Mouse (Mus musculus) cerebellum, postnatal 10 days (tissue): ENCODE data around the gene Lmbrd2.
A peak's percentile ranks its signal among the peaks of the same experiment; 100 is the strongest.
"Not testable (repeated sequence)": the region's sequence is repeated elsewhere in the genome, so short reads cannot be mapped to it uniquely, and the experiment has no call there.

Experiments used
- DNase-seq, 2 experiments: peaks; one replicate each; pipeline ENCODE4 v3.0.0; 2021; ENCODE audit warnings: mixed read lengths in 2 of 2

Gene Lmbrd2

DNA sequence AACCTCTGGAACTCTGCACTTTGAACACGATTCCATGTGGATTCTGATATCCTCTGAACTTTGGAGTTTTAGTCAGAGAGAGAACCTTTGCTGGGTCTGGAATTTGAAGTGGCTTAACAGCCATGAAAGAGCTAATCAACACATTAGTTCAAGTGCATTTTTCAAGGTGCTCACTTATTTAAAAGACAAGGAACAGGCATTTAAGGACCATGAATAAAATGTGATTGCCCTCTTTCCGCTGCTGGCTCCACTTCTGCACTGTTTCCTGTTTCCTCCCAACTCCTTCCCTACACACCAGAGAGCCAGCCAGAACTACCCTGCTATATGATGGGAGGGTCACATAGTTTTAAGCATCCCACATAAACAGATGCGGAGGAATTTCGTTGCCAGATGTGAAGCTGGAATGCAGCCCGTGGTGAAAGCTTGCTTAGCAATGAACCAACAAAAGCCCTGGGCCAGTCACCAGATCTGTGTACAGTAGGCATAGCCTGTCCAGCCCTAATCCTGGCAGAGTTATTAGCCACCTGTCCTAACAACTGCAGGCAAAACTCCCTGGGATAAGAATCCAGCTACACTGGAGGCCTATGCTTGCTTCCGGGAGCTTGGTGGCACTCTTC is 5.4 kb upstream of the Lmbrd2 start:
- no peak for DNase-seq

DNA sequence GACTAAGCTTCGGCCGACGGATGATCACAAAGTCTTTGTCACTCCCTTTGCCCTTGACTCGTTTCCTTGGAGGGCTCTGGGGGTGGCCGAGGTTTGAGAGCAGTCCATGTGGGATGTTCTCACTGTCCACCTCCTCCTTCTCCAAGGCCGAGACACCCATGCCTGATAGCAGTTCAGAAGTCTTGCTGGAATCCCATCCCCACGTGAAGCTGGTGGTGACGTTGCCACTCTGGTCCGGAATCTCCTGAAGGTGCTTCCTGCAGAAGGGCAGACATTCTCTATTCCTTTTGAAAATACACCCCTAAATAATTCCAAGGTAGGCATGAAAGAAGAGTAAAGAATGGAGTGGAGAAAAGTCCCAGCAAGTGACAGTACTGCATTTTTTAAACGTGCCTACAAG is 903 bp upstream of the Lmbrd2 start:
- DNase-seq, result peak; percentile 22 to 28

DNA sequence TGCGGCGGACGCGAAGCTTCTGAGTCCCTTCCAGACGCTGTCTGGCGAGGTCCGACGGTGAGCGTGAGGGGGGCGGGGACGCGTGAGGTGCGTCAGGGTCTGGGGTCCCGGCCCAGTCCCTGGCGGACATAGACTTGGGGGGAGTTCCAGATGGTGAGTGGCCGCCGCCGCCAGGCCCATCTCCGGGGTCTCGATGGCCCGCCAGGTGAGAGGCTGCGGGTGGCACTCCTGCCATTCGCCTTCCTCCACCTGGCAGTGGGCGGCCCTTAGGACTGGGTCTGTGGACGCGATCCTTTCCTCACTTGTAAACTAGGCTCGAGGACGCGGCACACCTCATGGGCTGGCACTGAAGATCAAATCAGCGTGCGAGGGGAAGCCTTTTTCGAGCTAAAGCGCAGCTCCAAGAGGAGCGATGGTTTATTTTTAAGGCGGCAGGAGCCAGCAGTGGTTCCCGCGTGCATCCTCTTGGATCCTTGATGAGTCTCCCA is 378 bp downstream of the Lmbrd2 start:
- DNase-seq, result no peak

DNA sequence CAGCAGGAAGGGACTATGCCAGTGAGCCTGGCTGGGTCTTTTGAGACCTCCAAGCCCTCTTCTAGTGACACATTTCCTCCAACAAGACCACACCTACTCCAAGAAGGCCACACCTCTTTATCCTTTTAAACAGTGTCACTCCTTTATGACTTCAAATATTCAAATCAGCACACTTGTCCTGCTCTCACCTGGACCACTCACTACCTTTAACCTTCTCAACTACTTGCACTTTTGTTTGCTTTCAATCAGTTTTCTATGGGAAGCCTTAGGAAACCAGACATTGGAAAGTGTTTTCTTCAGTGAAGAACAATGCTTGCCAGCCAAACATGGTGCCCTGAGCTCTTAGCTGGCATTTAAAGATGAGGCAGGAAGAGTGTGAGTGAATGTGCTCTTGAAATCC is 15.0 kb downstream of the Lmbrd2 start, which contains the start of gene Skp2:
Gene Skp2 (minus strand): TSS at position 101 of the 400 bp plus-strand sequence.
- no peak for DNase-seq

DNA sequence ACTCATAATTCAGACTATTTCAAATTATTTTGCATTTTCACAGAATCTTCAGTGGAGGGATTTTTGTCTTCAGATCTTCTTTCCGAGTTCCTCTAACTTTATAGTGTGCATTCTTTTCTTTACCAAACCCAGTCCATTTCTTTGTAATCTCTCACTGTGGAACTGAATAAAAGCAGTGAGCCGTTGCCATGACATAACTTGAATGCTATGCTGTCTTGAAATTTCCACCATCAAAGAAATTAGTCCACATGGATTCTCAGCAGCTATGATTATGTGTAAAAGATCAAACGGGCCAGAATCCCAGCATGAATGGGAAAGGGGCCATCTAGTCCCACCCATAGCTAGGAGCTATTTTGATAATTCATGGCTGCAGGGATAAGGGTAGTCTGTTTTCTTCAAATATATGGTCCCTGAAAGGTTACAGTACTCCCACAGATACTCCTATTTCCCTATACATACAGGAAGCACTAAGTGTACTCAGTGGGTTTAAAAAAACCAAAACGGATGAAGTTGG is 22.3 kb downstream of the Lmbrd2 start:
- DNase-seq, result peak; percentile 55 to 57

DNA sequence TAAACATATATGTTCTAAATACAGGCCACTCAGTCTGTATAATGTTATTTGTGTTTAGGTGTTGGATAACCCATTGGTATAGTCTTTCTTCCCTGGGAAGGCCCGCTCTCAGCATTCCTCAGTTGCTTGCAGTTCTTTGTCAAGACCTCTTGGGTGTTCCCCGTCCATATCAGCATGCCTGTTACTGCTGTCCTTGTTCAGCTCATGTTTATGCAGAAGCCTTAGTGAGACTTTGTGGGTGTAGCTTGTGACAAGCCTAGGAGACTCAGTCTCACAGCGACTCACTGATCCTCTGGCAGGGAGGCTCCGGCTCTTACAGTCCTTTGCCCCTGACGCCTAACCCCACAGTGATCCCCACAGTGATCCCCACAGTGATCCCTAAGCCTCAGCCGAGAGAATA is 23.8 kb downstream of the Lmbrd2 start:
- no peak for DNase-seq

DNA sequence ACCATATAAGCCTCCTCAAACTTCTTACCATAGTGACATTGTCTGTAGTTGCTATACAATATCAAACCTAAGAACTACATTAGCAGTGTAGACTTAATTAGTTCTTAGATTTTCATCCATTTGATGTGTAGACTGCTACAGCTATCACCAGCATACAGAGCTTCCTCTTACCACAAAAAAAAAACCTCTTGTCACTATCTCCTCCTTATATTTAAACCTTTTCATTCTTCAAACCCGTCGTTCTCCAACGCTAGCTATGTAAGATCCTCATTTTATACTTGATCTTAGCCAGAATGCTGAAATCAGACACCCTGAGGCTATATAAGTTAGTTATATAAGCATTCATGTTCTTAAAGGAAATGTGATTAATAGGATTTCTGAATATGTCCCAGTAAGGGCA is 36.7 kb downstream of the Lmbrd2 start:
- no peak for DNase-seq

DNA sequence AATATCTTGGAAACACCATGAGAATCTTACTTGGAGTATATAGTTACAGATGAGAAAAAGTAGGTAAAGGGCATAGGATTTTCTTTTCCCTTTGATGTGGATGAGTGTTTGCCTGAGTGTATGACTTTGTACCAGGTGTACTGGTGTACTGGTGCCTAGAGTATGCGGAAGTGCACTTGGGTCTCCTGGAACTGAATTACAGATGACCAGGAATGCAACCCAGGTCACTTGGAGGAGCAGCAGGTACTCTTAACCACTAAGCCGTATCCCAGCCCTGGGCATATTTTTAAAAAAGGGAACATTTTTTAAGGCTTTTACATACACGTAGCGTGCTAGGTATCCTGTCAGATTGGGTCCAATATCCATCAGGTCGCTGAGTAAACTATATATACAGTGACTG is 43.6 kb downstream of the Lmbrd2 start:
- DNase-seq, result no peak

DNA sequence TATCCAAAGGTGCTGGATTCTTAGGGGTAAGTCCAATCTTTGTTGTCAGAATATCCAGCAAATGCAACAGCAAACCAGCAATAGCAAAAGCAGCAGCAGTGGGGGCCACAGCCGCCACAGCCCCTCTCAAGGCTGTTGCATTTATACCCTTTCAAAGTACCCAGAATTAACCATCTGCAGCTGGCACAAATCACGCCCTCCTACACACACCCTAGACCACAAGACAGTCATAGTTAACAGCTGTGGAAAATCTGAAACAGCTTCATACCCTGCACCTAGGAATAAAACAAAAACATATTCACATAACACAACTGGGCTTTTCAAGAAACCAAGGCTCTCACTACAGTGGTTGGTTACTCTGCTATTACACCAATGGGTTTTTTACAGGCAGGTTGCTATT is 49.4 kb downstream of the Lmbrd2 start:
- DNase-seq, result no peak

DNA sequence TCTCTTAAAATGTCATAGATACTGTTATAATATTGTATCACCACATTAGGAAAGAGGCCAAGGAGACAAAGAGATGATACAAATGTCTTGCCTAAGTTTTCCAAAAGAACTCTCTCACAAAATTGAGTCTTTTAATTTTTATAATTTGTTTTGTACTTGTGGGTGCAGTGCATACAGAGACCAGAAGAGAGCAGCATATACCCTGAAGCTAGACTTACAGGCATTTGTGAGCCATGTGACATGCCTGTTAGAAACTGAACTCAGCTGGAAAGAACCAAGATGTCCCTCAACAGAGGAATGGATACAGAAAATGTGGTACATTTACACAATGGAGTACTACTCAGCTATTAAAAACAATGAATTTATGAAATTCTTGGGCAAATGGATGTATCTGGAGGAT is 52.3 kb downstream of the Lmbrd2 start:
- DNase-seq, result peak in 1 of 2 experiments; percentile 8

DNA sequence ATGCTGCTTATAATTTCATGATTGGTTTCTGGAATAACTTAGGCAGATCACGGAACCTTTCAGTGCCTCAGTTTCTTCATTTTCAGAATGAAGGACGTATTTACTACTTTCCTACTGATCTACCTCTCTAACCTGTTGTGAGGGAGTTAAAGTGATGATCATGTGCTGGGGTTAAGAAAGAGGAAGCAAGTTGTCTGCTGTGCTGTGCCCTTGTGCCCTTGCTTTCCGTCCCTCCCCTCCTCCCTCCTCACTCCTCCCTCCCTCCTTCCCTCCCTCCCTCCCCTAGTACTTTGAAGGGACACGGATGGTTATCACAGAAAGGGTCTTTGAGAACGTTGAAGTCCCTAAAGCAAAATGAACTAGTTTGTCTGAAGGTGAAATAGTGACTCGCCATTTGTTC is 58.1 kb downstream of the Lmbrd2 start:
- no peak for DNase-seq

DNA sequence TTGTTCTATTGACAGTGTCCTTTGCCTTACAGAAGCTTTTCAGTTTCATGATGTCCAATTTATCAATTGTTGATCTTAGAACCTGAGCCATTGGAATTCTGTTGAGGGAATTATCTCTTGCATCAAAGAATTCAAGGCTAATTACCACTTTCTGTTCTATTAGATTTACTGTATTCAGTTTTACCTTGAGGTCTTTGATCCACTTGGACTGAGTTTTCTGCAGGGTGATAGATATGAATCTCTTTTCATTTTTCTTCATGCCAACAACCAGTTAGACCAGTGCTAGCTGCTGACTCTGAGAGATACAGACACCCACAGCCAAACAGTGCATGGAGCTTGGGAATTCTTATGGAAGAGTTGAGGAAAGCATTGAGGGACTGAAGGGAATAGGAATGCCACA is 71.5 kb downstream of the Lmbrd2 start:
- no peak for DNase-seq

DNA sequence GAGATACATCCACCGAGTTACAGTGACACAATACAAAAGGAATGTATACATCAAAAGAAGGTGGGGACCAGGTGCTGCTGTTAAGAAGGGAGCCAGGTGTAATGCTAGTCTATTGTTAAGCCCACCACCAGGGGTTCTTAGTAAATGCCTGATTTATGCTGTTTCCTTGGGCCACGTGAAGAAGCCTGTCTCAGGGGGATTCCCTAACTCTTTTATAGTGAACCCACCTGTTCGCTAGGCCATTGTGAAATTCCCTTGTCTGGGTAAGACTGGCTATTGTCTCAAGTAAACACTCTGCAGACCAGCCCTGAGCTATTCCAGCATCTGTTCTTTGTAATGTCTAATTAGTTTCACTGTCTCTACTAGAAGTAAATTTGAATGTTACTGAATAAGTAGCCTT is 72.7 kb downstream of the Lmbrd2 start:
- DNase-seq, result not testable (repeated sequence)

DNA sequence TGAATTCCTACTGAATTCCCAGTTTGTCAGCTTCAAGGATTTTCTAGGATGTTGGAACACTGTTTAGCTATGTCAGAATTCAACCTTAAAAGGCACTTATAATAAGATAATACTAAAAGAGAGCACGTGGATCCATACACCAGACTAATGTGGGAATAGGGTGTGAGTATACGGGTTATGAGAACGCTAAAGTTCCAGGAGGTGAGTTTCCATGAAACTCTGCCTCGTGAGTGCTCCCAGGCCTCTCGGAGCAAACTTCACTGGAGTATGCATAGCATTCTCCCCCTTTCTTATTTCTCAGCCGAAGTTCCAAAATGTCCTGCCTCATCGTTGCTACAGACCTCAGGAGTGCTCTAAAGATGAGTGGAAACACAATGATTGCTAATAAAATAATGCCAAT is 73.1 kb downstream of the Lmbrd2 start:
- not testable (repeated sequence) for DNase-seq

DNA sequence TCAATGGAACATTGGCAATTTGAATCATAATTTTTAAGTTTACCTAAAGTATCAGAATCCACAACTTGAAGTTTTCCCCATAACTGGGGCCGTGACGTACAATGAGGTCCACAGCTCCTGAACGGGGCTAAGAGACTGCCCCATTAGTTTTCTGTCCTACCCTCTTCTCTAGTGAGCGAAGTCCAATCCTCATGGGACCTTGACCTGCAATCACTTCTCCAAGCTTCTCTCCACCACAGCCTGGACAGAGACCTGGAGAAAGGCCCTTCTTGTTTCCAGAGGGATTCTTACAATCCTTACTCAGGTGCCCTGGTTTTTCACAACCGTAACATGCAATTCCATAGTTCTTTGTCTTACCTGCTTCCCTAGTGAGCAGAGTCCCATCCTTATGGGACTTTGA is 76.1 kb downstream of the Lmbrd2 start:
- DNase-seq, result no peak

DNA sequence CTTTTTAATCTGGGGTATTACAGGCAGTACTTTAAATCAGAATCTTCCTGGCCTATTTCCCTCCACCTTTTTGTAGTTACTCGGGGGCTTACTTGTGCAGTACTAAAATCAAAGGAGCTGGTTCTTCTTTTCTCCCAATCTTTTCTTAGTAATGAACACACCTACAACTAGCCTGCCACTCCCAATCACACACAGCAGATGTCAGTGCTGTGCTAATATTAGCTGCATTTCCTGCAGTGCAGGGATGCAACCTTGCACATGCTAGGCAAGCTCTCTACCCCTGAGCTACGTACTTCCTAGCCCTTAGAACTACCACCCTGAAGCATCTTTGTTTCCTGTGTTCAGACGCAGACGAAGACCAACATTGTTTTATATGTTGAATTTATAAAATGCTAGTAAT is 90.6 kb downstream of the Lmbrd2 start:
- DNase-seq, result not testable (repeated sequence)

DNA sequence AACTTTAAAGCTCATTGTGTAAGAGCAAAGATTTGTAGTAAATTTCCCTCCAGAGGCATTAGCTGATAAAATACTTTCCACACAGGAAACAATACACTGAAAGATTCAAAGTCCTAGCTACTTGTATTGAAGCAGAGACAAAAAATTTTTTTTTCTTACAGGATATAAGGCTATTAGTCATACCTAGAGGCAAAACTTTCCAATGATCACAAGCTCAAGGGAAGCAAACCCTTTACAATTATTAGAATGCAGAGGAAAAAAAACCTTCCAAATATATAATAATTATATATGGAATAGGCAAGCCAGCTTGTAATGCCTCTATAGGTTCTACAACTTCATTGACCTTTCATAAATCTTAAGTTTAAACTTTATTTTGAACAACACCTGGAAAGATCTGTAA is 106.0 kb downstream of the Lmbrd2 start:
- DNase-seq, result no peak
